Mouse (Mus musculus) gastrocnemius, adult 8-10 months (tissue): ENCODE results near the gene Mecom. TPM values are rescaled to one million over a fixed set of nuclear protein-coding genes. Genes with fewer than 3 reads are reported as not detected.

Experiments
- DNase-seq, 2 experiments: peaks; one replicate each; pipeline ENCODE4 v3.0.0; 2022; ENCODE audit warnings: low spot score in 2 of 2
- total RNA-seq, 4 experiments: library from RNA; stranded (reverse); gene quantifications; 2 replicates each; pipeline ENCODE4 v1.2.4; 2022

The Mecom gene
- total RNA-seq, 4 experiments from 2014 or later: 4.8 to 9.5 (median 6.8) TPM

DNA sequence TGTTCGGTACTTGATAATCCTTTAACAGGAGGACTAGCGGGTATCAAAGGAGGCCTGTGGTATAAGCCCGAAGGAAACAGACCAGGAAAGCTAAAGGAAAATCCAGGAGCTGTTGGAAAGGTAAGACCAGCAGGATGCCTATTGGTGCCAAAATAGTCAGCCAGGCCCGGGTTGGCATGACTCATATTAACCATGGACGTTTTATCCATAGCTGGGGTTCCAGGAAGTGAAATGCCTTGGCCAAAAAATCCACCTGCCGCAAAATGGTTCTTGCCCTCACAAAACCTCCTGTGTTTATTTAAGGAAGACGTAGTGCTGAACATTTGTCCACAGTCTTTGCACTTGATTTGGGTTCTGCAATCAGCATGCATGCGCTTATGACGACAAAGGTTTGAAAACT, 567.3 kb downstream of the Mecom start:
- DNase-seq: no peak

GRCm38 (mm10) chr3:29976580-29976979, 571.2 kb downstream of the Mecom start:
- no peak for DNase-seq

DNA sequence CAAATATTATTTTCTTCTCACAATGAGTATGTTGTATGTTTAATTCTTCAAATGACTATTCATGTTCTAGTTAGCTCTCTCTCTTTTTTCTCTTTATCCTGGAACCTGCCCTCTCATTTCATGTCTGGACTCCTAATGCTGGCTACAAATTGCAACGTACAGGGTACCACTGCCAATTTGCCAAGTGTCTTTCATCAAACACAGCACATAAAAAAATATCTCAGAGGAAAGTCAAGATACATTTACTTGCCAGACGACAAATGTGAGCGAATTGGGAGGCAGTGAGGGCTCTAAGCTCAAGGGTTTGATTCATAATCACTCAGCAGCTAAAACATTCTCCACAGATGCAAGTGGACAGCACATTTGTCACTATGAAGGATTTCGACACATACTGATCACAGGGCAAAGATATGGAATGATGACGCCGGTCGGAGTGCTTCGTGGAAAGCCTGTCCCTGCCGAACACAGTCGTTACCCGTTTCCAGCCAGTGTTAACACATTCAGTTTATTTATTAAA, 579.3 kb downstream of the Mecom start:
- DNase-seq: no peak

DNA sequence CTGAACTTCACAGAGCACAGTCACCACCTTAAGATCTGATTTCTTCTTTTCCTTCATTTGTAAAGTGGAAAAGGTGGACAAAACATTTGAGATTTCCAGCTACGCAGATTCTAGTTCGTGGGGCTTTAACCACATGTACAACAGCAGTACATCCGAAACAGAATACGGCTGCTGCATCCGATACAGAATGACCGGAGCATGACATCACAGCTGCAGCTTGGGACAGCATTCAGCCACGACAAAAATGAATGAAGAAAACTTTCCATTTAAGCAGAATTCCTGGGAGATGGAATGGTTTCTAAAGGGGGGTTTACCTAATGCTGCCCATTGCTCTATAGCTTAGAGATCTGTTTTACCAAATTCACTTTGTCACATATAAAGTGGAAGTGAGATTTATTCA, 583.9 kb downstream of the Mecom start:
- no peak for DNase-seq

DNA sequence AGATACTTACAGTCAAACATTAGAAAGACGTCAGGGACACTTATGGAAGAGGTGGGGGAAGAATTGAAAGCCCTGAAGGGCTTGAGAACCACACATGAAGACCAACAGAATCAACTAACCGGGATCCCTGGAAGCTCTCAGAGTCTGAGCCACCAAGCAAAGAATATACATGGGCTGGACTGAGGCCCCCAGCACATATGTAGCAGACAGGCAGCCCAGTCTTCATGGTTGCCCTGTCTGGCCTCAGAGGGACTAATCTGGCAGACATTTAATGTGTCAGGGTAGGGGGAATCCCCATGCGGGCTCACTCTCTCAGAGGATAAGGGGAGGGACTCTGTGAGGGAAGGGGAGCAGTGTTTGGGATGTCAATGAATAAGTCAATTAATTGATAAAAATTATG, 584.4 kb downstream of the Mecom start:
- no peak for DNase-seq

DNA sequence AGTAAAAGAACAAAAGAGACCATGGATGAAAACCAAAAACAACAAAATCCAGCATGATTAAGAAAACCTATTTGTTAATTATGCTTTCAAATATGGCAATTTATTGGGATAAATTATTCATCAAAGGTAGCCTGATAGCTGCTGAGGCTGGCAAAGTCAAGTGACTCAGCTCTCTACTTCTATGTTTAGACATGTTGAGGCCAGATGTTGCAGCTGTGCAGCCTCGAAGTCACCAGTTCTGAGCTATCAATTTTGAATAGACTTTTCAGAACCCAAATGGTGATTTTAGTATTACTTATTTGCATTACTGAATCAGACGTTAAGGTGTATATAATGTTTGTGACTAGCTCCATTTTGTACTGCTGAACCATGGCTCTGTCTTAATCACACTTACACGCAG, 588.8 kb downstream of the Mecom start:
- DNase-seq: no peak

GRCm38 (mm10) chr3:29957365-29958236, 590.2 kb downstream of the Mecom start:
- DNase-seq: no peak

DNA sequence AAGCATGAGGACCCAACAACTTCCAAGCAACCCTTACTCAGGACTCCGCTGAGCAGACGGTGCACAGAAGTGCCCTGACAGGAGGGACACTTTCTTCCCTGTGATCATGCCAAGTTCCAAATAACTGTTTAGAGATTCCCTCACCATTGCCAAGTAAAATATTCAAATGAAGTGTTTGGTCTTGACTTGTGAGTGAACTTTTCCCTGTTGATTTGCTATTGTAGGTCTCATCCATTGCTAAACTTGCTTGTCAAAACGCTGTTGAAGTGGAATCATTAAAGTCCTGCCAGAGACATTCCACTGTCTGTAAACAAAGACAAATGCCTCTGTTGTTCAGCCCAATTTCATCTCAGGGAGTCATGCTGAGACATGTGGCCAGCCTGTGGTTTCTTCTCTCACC, 594.5 kb downstream of the Mecom start:
- DNase-seq: no peak

GRCm38 (mm10) chr3:29950853-29951252, 597.0 kb downstream of the Mecom start:
- no peak for DNase-seq

- peak in 1 of 2 experiments; percentile 3 for DNase-seq
These were observed 644.1 kb downstream of the Mecom start for GRCm38 (mm10) chr3:29903596-29904308.

Other genes starting within 250 kb of the Mecom start
- gene Actrt3, start 51.9 kb upstream of the Mecom start, total RNA-seq: not detected
- gene Mynn, start 54.1 kb upstream of the Mecom start, total RNA-seq: 10 to 100 TPM; 11.8 to 19.9 (median 14.3) TPM
- not detected for gene Lrriq4, start 96.5 kb upstream of the Mecom start, total RNA-seq
- not detected for gene Lrrc34, start 99.9 kb upstream of the Mecom start, total RNA-seq
- gene Lrrc31, start 151.8 kb upstream of the Mecom start, total RNA-seq: not detected
- not detected for gene Samd7, start 198.3 kb upstream of the Mecom start, total RNA-seq
- gene Sec62, start 244.9 kb upstream of the Mecom start, total RNA-seq: 10 to 100 TPM; 27.9 to 37.1 (median 34.8) TPM